Mouse (Mus musculus): Measurements from ENCODE around the gene Trmt112. TPM values are rescaled to one million over a fixed set of nuclear protein-coding genes. Genes with fewer than 3 reads are reported as not detected.
A peak's percentile ranks its signal among the peaks of the same experiment; 100 is the strongest.

Gene Trmt112
- polyA plus RNA-seq, 1 experiment, result 28.6 TPM

DNA sequence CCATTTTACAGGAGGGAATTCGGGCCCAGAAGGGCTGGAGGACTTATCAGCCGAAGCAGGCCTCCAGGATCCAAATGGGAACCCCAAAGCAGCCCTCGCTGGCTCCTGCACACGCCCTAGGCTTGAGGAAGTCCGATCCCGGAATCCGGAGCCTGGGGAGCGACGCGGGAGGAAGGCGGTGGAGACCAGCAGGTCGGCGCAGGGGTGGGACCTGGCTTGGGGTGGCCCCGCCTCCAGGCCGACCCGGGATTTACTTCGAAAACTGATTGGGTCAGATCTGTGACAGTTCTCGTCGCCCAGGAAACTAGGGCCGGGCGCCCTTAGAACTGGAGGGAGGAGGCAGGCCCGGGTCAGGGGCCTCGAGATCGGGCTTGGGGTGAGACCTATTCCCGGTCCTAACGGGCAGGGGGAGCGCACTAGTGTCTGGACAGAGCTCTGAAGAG lies 32.8 kb downstream of the Trmt112 start, which contains the start of gene Gpr137:
Gene Gpr137 (minus strand): TSS at position 232 of the 443 bp plus-strand sequence.
- TF ChIP-seq CTCF (IDR thresholded peaks at IDR 0.05; ENCODE audit: control insufficient read depth, insufficient read depth, low read length), result no peak
- peak; percentile 85; the same call in 1 of the 2 replicates for TF ChIP-seq POLR2A (IDR thresholded peaks at IDR 0.05; ENCODE audit: borderline replicate concordance, control insufficient read depth, low read depth, low read length)
- Histone ChIP-seq H3K27ac (ENCODE audit: control insufficient read depth, insufficient read depth, low read depth, low read length, poor library complexity) (peak within 1 kb of the TSS; percentile 90), H3K4me3 (replicated peaks; ENCODE audit: control insufficient read depth, low read depth, low read length) (peak within 1 kb of the TSS; percentile 100), H3K4me1 (ENCODE audit: control insufficient read depth, insufficient read depth, low read length) (peaks cover 1% of the 10 kb centered on the region; the same call in 1 of the 2 replicates)
- under 1% methylated on average over 27 of the region's 27 CpGs for WGBS

GRCm38 (mm10) chr19:6942764-6943163 lies 33.3 kb downstream of the Trmt112 start:
- 28% methylated on average over 5 of the region's 5 CpGs for WGBS
- H3K4me1 ChIP-seq (ENCODE audit: control insufficient read depth, insufficient read depth, low read length), result peaks cover 1% of the 10 kb centered on the region; the same call in 1 of the 2 replicates
- no peak for TF ChIP-seq POLR2A (IDR thresholded peaks at IDR 0.05; ENCODE audit: borderline replicate concordance, control insufficient read depth, low read depth, low read length)
- TF ChIP-seq CTCF (IDR thresholded peaks at IDR 0.05; ENCODE audit: control insufficient read depth, insufficient read depth, low read length), result no peak
- peak overlapping the region; percentile 100 for H3K4me3 ChIP-seq (replicated peaks; ENCODE audit: control insufficient read depth, low read depth, low read length)
- no peak overlapping the region; the same call in 1 of the 2 replicates for H3K27ac ChIP-seq (ENCODE audit: control insufficient read depth, insufficient read depth, low read depth, low read length, poor library complexity)

DNA sequence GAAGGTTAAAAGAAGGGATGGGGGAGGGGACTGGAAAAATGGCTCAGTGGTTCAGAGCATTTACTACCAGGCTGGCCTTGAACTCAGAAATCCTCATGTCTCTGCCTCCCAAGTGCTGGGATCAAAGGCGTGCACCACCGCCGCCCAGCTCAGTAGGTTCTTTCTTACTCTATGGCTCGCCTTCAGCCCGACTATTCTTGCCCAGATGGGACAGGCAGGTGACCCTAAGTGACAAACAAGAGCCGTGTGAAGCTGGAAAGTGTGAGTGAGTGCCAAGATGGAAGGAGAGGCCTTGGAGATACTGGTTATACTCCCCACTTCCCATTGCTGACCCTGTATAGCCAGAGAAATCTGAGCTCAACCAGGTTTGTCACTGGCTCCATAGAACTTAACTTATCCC lies 34.2 kb downstream of the Trmt112 start:
- Histone ChIP-seq H3K4me1 (ENCODE audit: control insufficient read depth, insufficient read depth, low read length) (peaks cover 1% of the 10 kb centered on the region; the same call in 1 of the 2 replicates), H3K4me3 (replicated peaks; ENCODE audit: control insufficient read depth, low read depth, low read length) (no peak overlapping the region), H3K27ac (ENCODE audit: control insufficient read depth, insufficient read depth, low read depth, low read length, poor library complexity) (no peak overlapping the region)
- 95% methylated on average over 6 of the region's 6 CpGs for WGBS
- TF ChIP-seq CTCF (IDR thresholded peaks at IDR 0.05; ENCODE audit: control insufficient read depth, insufficient read depth, low read length) (no peak), POLR2A (IDR thresholded peaks at IDR 0.05; ENCODE audit: borderline replicate concordance, control insufficient read depth, low read depth, low read length) (no peak)

DNA sequence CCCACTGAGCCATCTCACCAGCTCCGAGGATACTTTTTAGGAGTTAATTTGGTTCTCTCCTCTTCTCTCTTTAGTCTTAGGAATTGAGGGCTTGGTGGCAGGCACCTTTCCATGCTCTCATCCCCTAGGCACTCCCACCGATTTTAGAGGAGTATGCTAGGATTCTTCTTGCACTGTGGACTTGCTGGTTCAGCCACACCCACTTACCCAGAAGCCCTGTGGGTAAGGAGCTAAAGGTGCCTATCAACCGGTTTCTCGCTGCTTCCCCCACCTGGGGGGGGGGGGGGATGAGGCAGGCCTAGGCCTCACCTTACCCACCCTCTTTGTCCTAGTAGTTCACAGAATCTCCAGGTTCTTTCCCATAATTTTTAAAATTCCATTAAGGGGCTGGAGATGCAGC lies 38.2 kb downstream of the Trmt112 start:
- H3K4me3 ChIP-seq (replicated peaks; ENCODE audit: control insufficient read depth, low read depth, low read length), result no peak overlapping the region
- H3K4me1 ChIP-seq (ENCODE audit: control insufficient read depth, insufficient read depth, low read length), result peaks cover 1% of the 10 kb centered on the region; the same call in 1 of the 2 replicates
- 71% methylated on average over 4 of the region's 4 CpGs for WGBS
- H3K27ac ChIP-seq (ENCODE audit: control insufficient read depth, insufficient read depth, low read depth, low read length, poor library complexity), result no peak overlapping the region
- TF ChIP-seq CTCF (IDR thresholded peaks at IDR 0.05; ENCODE audit: control insufficient read depth, insufficient read depth, low read length) (no peak), POLR2A (IDR thresholded peaks at IDR 0.05; ENCODE audit: borderline replicate concordance, control insufficient read depth, low read depth, low read length) (no peak)

- 73% methylated on average over 4 of the region's 4 CpGs for WGBS
- H3K4me1 ChIP-seq (ENCODE audit: control insufficient read depth, insufficient read depth, low read length), result peaks cover 2% of the 10 kb centered on the region; the same call in 1 of the 2 replicates
- H3K27ac ChIP-seq (ENCODE audit: control insufficient read depth, insufficient read depth, low read depth, low read length, poor library complexity), result no peak overlapping the region
- TF ChIP-seq CTCF (IDR thresholded peaks at IDR 0.05; ENCODE audit: control insufficient read depth, insufficient read depth, low read length) (no peak), POLR2A (IDR thresholded peaks at IDR 0.05; ENCODE audit: borderline replicate concordance, control insufficient read depth, low read depth, low read length) (no peak)
- no peak overlapping the region for H3K4me3 ChIP-seq (replicated peaks; ENCODE audit: control insufficient read depth, low read depth, low read length)
These were observed 38.7 kb downstream of the Trmt112 start for GRCm38 (mm10) chr19:6948186-6948585.

- Histone ChIP-seq H3K4me3 (replicated peaks; ENCODE audit: control insufficient read depth, low read depth, low read length) (no peak overlapping the region), H3K4me1 (ENCODE audit: control insufficient read depth, insufficient read depth, low read length) (peaks cover 2% of the 10 kb centered on the region; the same call in 1 of the 2 replicates), H3K27ac (ENCODE audit: control insufficient read depth, insufficient read depth, low read depth, low read length, poor library complexity) (no peak overlapping the region)
- TF ChIP-seq CTCF (IDR thresholded peaks at IDR 0.05; ENCODE audit: control insufficient read depth, insufficient read depth, low read length) (no peak), POLR2A (IDR thresholded peaks at IDR 0.05; ENCODE audit: borderline replicate concordance, control insufficient read depth, low read depth, low read length) (no peak)
- WGBS, result 90% methylated on average over 5 of the region's 5 CpGs
These were observed 40.0 kb downstream of the Trmt112 start for GRCm38 (mm10) chr19:6949532-6949931.

DNA sequence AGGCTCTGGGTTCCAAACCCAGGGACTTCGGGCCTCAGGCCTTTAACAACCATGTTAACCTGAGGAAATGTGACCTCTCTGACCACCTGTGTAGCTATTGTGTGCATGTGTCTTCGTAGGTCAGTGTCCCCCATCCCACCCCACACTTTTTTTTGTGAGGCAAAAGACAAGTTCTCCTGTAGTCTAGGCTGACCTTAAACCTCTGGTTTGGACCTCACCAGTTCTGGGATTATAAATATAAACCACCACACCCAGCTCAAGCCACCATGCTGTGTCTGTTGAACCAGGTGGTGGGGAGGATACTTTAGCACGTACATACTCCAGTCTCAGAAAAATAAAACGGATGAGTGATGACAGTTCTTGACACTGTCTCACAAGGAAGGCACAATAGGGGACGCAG lies 40.5 kb downstream of the Trmt112 start:
- no peak overlapping the region for H3K4me3 ChIP-seq (replicated peaks; ENCODE audit: control insufficient read depth, low read depth, low read length)
- no peak for TF ChIP-seq CTCF (IDR thresholded peaks at IDR 0.05; ENCODE audit: control insufficient read depth, insufficient read depth, low read length)
- no peak for TF ChIP-seq POLR2A (IDR thresholded peaks at IDR 0.05; ENCODE audit: borderline replicate concordance, control insufficient read depth, low read depth, low read length)
- H3K4me1 ChIP-seq (ENCODE audit: control insufficient read depth, insufficient read depth, low read length), result peaks cover 2% of the 10 kb centered on the region; the same call in 1 of the 2 replicates
- 81% methylated on average over 5 of the region's 5 CpGs for WGBS
- no peak overlapping the region for H3K27ac ChIP-seq (ENCODE audit: control insufficient read depth, insufficient read depth, low read depth, low read length, poor library complexity)

DNA sequence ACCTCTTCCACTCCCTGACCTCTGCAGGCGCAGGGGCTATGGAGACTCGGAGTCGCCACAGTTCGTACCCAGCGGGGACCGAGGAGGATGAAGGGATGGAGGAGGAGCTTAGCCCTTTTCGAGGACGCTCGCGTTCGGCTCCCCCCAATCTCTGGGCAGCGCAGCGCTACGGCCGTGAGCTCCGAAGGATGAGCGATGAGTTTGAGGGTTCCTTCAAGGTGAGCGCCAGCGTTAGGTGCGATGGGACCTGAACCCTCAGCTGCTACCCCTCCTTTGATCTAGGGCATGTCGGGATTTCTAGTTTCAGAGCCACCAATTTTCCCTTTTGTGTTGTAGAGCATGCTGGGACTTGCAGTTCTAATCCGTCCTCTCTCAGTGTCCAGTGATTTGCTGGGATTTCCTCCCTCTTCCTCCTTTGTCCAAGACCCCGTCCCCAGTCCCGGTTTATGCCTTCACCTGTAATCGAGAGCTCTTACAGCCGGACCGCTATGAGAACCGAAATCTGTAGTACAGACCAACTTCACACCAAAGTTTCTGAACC lies 41.2 kb downstream of the Trmt112 start:
- peak overlapping the region; percentile 85 for H3K27ac ChIP-seq (ENCODE audit: control insufficient read depth, insufficient read depth, low read depth, low read length, poor library complexity)
- 0 out of 2 replicates have a peak, but pooled peaks have one; percentile 46 for TF ChIP-seq POLR2A (IDR thresholded peaks at IDR 0.05; ENCODE audit: borderline replicate concordance, control insufficient read depth, low read depth, low read length)
- TF ChIP-seq CTCF (IDR thresholded peaks at IDR 0.05; ENCODE audit: control insufficient read depth, insufficient read depth, low read length), result no peak
- peaks cover 2% of the 10 kb centered on the region; the same call in 1 of the 2 replicates for H3K4me1 ChIP-seq (ENCODE audit: control insufficient read depth, insufficient read depth, low read length)
- peak overlapping the region; percentile 84 for H3K4me3 ChIP-seq (replicated peaks; ENCODE audit: control insufficient read depth, low read depth, low read length)
- WGBS, result under 1% methylated on average over 28 of the region's 28 CpGs
